Mouse (Mus musculus): ENCODE measurements around the gene Slc9a9.

Gene Slc9a9

DNA sequence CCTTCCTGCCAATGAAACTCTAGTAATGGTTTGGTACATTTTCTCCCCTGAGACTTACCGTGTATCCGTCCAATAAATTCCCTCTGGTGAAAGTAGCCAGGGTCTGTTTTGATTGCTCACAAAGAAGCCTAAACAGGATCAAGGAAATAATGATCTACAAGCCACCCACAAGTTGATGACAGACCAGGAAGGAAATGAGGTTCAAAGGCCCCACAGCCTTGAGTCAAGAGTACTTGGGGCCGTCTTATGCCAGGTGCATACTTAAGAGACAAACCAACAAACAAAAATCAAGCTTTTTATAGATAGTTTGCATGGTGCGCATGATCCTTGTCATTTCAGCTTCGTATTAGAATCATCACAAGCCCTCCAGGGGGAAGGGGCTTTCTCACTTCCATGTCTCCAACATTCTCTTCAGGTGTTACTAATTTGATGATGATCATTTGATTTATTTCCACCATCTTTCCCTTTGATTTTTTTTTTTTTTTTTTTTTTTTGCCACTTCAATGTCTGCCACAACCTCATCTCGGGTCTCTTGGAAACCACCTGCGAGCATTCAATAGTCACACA lies 275.9 kb downstream of the Slc9a9 start:
- no peak for DNase-seq (ENCODE audit: low spot score in 2 of 2)

GRCm38 (mm10) chr9:94947246-94947645 lies 277.5 kb downstream of the Slc9a9 start:
- DNase-seq (ENCODE audit: low spot score in 2 of 2), result no peak

GRCm38 (mm10) chr9:94950676-94951075 lies 281.0 kb downstream of the Slc9a9 start:
- DNase-seq (ENCODE audit: low spot score in 2 of 2), result no peak

DNA sequence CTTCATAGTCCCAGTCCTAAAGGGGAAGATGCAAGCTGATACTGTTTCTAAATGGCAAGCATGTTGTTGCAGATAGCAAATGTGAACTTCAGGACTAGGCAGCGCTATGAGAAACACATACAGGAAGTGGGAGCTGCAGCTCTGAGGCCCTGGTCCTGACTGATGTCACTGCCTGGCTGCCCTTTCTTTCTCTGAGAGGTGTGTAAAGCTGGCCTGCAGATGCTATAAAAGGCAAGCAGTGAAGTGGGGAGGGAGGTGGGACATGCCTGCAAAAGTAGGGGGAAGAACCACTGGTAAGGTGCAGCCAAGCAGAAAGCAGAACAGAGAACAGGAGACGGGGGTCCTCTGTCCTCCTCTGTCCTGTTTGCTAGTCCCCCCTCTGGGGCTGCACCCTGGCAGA lies 285.9 kb downstream of the Slc9a9 start:
- no peak for DNase-seq (ENCODE audit: low spot score in 2 of 2)

GRCm38 (mm10) chr9:94958382-94958781 lies 288.7 kb downstream of the Slc9a9 start:
- no peak for DNase-seq (ENCODE audit: low spot score in 2 of 2)

- no peak for DNase-seq (ENCODE audit: low spot score in 2 of 2)
These were observed 298.9 kb downstream of the Slc9a9 start for GRCm38 (mm10) chr9:94968596-94969120.

GRCm38 (mm10) chr9:94969131-94969530 lies 299.4 kb downstream of the Slc9a9 start:
- DNase-seq (ENCODE audit: low spot score in 2 of 2), result no peak

DNA sequence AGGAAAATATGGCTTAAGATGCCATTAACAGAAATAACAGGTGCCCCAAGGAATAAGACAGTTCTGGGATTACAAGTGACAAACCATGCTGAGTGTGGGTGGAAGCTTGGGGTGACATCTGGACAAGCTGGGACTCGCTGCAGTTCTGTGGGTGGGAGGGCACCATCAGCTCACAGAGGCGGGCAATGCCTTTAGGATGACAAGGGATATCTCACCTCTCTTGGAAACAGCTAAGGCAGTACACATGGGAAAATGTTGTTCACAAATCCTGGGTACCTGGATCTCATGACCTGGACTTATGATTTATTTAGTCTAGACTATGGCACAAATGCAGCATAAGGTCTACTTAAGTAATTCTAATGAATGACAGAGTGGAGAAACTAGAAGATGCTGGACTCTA lies 302.3 kb downstream of the Slc9a9 start:
- DNase-seq (ENCODE audit: low spot score in 2 of 2), result no peak

DNA sequence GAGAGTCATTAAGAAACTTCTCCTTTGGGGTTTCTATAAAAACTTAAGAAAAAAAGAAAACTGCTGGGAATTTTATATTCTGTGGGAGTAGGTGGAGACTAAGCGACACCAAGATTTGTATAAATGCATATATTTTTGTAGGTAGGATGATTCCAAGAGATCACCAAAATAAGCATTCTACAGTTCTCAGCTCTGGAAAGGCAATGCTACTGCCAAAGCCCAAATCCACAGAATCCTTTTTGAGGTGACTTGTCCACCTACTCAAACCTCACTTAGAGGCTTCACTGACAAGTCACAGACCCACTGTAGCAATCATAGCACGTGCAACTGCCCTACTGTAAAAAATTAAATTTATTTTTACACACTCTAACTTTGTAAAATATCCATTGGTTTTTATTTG lies 303.0 kb downstream of the Slc9a9 start:
- no peak for DNase-seq (ENCODE audit: low spot score in 2 of 2)

GRCm38 (mm10) chr9:94976191-94976590 lies 306.5 kb downstream of the Slc9a9 start:
- DNase-seq (ENCODE audit: low spot score in 2 of 2), result no peak

DNA sequence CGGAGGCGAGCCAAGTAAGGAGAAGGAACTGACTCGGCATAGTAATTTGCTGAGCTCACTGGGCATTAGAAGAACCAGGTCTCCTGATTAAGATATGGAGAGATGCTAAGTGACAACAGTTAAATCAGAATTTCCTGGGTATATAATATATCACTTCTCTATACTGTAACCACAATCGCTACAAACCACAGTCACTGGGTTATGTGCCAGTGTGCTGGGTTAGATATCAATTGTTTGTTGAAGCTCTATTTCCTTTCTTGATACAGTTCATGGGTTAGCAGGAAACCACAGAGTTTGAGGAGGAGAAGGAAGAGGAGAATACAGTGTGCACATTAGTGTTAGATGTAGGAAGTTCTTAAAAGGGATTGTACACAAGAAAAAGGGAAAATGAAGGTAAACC lies 323.9 kb downstream of the Slc9a9 start:
- no peak for DNase-seq (ENCODE audit: low spot score in 2 of 2)

DNA sequence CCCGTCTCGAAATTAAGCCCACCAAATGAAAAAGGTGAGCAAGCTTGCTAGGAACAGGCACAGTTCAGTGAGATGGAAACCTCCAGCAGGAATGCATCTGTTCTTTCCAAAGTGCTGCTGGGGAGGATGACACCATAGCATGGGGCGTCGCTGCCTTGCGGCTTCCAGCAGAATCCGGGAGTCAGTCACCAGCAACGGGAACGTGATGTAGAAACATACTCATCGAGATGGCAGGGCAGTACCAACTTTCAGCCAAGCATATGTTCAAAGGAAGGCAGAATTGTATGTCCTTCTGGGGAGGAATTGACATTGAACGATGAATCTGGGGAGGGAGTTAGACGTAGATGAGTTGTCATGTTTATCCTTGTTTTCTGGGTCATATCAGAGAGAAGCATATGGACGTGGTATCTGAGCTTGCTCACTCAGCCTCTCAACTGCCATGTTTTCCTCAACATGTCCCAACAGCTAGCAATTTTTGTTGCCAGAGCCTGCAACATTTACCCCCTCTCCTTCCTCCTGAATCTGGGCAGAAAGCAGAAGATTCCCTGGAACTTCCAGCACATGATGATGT lies 350.5 kb downstream of the Slc9a9 start:
- DNase-seq (ENCODE audit: low spot score in 2 of 2), result no peak

DNA sequence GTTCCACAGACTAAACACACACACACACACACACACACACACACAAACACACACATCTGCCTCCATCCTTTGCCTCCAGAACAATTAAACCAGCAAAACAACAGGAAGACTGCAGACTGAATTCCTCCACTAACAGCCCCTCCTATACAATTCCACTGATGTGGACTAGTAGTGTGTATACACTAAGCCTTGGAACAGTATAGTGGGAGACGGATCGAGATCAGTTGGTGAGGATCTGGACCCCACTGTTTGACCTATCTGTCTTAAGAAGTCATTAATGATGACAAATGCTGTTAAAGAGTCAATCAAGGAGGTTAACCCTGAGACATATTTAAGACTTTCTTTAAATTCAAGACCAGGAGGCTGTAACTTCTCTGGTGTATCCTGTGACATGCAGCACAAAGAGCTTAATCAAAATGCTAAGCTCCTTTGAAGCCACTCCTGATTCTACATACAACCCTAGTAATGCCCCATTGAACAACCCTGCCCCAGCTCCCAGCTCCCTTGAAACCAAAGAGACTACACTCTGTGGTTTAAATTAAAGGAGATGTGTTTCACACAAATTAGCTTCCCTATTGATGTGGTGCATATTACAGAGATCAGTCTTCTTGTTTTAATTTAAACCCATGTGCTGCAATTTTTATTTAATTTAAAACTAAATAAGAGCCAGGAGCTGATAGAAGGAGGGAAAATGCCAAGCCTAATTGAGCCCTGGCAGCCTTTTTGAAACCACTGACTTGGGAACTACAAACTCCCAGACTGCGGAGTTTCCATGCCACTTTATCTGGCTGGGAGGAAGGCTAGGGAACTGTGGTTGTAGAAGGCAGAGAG lies 364.6 kb downstream of the Slc9a9 start:
- DNase-seq (ENCODE audit: low spot score in 2 of 2), result no peak

GRCm38 (mm10) chr9:95036209-95036608 lies 366.5 kb downstream of the Slc9a9 start:
- DNase-seq (ENCODE audit: low spot score in 2 of 2), result no peak

DNA sequence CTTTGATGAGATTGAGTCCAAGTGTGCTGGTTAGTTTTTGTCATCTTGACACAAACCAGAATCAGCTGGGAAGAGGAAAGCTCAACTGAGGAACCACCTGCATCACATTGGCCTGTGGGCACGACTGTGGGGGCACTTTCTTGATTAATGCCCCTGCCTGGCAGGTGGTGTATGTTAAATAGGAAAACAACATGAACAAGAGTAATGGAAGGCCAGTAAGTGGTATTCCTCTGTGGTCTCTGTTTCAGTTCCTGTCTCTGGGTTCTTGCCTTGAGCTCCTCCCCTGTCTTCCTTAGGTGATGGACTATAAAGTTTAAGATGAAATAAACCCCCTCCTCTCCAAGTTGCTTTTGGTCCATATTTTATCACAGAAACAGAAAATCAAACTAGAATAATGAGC lies 372.7 kb downstream of the Slc9a9 start:
- no peak for DNase-seq (ENCODE audit: low spot score in 2 of 2)

- no peak for DNase-seq (ENCODE audit: low spot score in 2 of 2)
These were observed 382.5 kb downstream of the Slc9a9 start for GRCm38 (mm10) chr9:95052160-95052559.

DNA sequence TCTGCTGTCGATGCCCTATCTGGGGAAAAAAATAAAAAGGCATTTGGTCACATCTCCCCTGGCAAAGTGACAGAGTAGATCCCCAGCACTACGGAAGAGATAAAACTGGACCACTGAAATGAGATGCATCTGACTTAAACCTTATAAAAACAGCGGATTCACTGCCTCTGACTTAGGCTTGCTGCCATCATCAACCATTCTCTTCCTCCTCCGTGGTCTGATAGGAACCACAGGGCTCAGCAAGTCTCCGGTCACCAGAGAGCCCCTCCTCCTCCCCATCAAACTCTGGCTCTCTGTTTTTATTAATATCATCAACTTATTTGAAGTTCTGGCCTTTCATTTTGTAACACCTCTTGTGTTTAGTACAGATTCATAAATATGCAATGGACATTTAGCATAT lies 383.5 kb downstream of the Slc9a9 start:
- no peak for DNase-seq (ENCODE audit: low spot score in 2 of 2)

DNA sequence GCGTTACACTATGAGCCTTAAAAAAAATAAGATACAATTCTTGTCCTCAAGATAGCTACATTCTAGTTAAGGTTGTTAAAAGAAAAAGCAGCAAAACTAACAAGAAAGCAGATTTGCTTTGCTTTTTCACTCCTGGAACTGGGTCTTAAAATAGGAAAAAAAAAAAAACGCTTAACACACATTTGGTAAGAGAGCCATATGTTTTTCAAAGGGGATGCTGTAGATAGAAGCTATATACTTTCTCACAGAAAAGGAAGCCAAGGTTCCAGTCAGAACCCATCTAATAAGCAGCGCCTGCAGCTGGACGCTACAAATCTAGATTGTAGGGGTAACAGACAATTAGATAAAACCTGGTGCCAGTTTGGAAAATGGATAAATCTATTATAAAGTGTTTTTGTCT lies 386.1 kb downstream of the Slc9a9 start:
- no peak for DNase-seq (ENCODE audit: low spot score in 2 of 2)

DNA sequence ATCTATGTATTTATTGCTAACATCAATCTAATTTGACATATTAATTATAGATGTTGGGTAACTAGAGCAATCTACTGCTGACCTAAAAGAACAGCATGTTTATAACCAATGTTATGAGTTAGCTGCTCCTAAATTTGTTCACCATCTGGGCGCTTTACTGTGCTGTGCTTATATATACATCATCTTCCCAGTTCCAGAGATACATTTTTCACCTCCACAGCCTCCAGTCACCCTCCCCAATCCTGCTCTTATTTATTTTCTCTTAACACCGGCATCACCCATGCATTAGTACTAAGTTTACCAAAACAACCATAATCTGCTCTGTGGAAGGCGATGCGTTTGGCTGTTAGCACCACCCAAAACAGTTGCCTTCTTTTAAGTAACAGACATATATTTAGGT lies 391.0 kb downstream of the Slc9a9 start:
- DNase-seq (ENCODE audit: low spot score in 2 of 2), result no peak

GRCm38 (mm10) chr9:95067037-95067436 lies 397.3 kb downstream of the Slc9a9 start:
- no peak for DNase-seq (ENCODE audit: low spot score in 2 of 2)

- no peak for DNase-seq (ENCODE audit: low spot score in 2 of 2)
These were observed 398.8 kb downstream of the Slc9a9 start for GRCm38 (mm10) chr9:95068466-95068865.

- DNase-seq (ENCODE audit: low spot score in 2 of 2), result no peak
These were observed 401.3 kb downstream of the Slc9a9 start for GRCm38 (mm10) chr9:95070832-95071519.
